Mouse (Mus musculus) C2C12 (cell line): ENCODE data around the gene Gm44805. TPM values are rescaled to one million over a fixed set of nuclear protein-coding genes. Genes with fewer than 3 reads are reported as not detected.

Experiments used
- H3K27me3 ChIP-seq: one replicate; pipeline ENCODE4 v1.6.1; 2011; ENCODE audit not compliant: control insufficient read depth, insufficient read depth, insufficient read length
- H3K36me3 ChIP-seq: one replicate; pipeline ENCODE4 v1.6.1; 2011; ENCODE audit not compliant: control insufficient read depth, insufficient read depth
- H3K4me3 ChIP-seq: one replicate; pipeline ENCODE4 v1.5.1; 2011; ENCODE audit warnings: mild to moderate bottlenecking, control low read depth; ENCODE audit not compliant: poor library complexity, insufficient read depth, severe bottlenecking
- H3K79me2 ChIP-seq: one replicate; pipeline ENCODE4 v1.6.1; 2011; ENCODE audit not compliant: control insufficient read depth, insufficient read depth
- H3K79me3 ChIP-seq: one replicate; pipeline ENCODE4 v1.6.1; 2011; ENCODE audit warnings: low read depth, control low read depth
- H3ac ChIP-seq: one replicate; pipeline ENCODE3; 2011; ENCODE audit warnings: low read depth; ENCODE audit not compliant: control insufficient read depth, insufficient read length
- CEBPB ChIP-seq: IDR thresholded peaks from one replicate; pipeline ENCODE4 v1.6.1; 2011; ENCODE audit warnings: low read depth, mild to moderate bottlenecking, control low read depth, moderate library complexity
- CTCF ChIP-seq: IDR thresholded peaks from one replicate; pipeline ENCODE4 v1.5.1; 2011; ENCODE audit not compliant: control insufficient read depth, insufficient read depth, insufficient read length
- FOSL1 ChIP-seq: IDR thresholded peaks from one replicate; pipeline ENCODE4 v1.8.0; 2011; ENCODE audit warnings: mild to moderate bottlenecking, low read length; ENCODE audit not compliant: poor library complexity, insufficient read depth, severe bottlenecking
- MAX ChIP-seq: IDR thresholded peaks from one replicate; pipeline ENCODE4 v1.6.1; 2011; ENCODE audit warnings: mild to moderate bottlenecking, control low read depth
- MYOD1 ChIP-seq: IDR thresholded peaks from one replicate; pipeline ENCODE4 v1.6.1; 2011; ENCODE audit warnings: low read depth; ENCODE audit not compliant: control insufficient read depth, insufficient read length
- MYOG ChIP-seq: IDR thresholded peaks from one replicate; pipeline ENCODE4 v1.6.1; 2011; ENCODE audit not compliant: control insufficient read depth, insufficient read length; ENCODE audit errors: extremely low read depth
- USF1 ChIP-seq: IDR thresholded peaks from one replicate; pipeline ENCODE4 v1.6.1; 2011; ENCODE audit warnings: low read depth, mild to moderate bottlenecking, control low read depth, moderate library complexity
- polyA plus RNA-seq: library from polyadenylated mRNA; unstranded; fragments of >200 nt; fragmentation: generic; extraction: Trizol; gene quantifications from one replicate; pipeline ENCODE4 v1.2.1, GENCODE M21; 2012; ENCODE audit warnings: missing spikeins

Gm44805 gene
- polyA plus RNA-seq, 1 experiment: not detected

DNA sequence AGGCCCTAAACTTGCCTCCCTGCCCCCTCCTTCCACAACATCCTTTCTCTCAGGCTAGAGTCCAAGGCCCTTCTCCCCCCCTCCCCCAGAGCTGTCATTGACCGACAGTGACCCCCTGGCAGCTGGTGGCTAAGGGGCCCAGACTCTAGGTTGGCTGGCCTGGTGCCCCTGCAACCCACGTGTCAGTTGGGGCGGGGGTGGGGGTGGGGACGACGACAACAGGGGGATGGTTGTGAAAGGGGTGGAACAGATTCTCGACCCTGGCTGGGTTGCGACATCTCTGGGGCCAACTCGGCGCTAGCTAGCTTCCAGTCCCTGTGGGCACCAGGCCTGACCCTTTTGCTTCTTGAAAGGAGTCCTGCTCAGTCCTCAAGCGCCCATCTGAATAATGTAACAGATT lies 12.2 kb upstream of the Gm44805 start:
- no peaks in the 10 kb centered on the region for H3K36me3 ChIP-seq
- no peak overlapping the region for H3K4me3 ChIP-seq
- no peak for TF ChIP-seq CEBPB
- no peak for TF ChIP-seq MYOG
- TF ChIP-seq MAX: no peak
- no peak for TF ChIP-seq MYOD1
- no peak for TF ChIP-seq USF1
- TF ChIP-seq FOSL1: no peak
- TF ChIP-seq CTCF: no peak
- no peaks in the 10 kb centered on the region for H3K79me2 ChIP-seq
- H3K27me3 ChIP-seq: peaks cover 4% of the 10 kb centered on the region
- H3ac ChIP-seq: no peak overlapping the region
- no peaks in the 10 kb centered on the region for H3K79me3 ChIP-seq

GRCm38 (mm10) chr7:19691873-19692865 lies 10.9 kb upstream of the Gm44805 start, which contains the start of gene Apoc1:
TSS of gene Apoc1 (minus strand) at chr7:19692660.
- Histone ChIP-seq H3K36me3 (no peaks in the 10 kb centered on the region), H3ac (no peak within 1 kb of the TSS), H3K79me2 (no peaks in the 10 kb centered on the region), H3K27me3 (peaks cover 4% of the 10 kb centered on the region), H3K79me3 (no peaks in the 10 kb centered on the region), H3K4me3 (no peak within 1 kb of the TSS)
- no peak for TF ChIP-seq USF1
- no peak for TF ChIP-seq CEBPB
- TF ChIP-seq MYOD1: no peak
- TF ChIP-seq CTCF: no peak
- no peak for TF ChIP-seq FOSL1

DNA sequence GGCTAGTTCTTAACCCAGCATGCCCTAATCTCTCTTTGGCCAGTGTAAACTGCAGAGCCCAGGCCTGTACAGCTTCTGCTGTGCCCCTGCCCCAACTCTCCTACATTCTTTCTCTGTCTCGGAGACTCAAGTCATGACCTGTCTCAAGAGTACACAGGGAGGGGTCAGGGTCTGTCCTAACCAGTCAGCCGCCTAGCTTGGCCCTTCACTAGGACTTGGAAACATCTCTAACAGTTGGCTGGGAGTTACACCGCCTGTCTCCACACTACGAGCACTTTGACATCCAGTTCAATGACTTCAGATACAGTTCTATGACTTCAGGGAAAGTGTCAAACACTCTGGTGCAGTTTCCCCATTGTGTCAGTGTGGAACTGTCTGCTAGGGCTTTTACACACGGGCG lies 10.2 kb upstream of the Gm44805 start:
- TF ChIP-seq CEBPB (no peak), CTCF (no peak), FOSL1 (no peak), MYOG (no peak), MAX (no peak), USF1 (no peak), MYOD1 (no peak)
- no peak overlapping the region for H3ac ChIP-seq
- no peaks in the 10 kb centered on the region for H3K79me2 ChIP-seq
- H3K36me3 ChIP-seq: no peaks in the 10 kb centered on the region
- H3K4me3 ChIP-seq: no peak overlapping the region
- H3K27me3 ChIP-seq: peaks cover 4% of the 10 kb centered on the region
- H3K79me3 ChIP-seq: no peaks in the 10 kb centered on the region

GRCm38 (mm10) chr7:19690845-19691244 lies 9.6 kb upstream of the Gm44805 start:
- no peaks in the 10 kb centered on the region for H3K79me2 ChIP-seq
- no peak overlapping the region for H3K4me3 ChIP-seq
- peaks cover 4% of the 10 kb centered on the region for H3K27me3 ChIP-seq
- no peaks in the 10 kb centered on the region for H3K79me3 ChIP-seq
- H3K36me3 ChIP-seq: no peaks in the 10 kb centered on the region
- TF ChIP-seq MYOD1 (no peak), USF1 (no peak), FOSL1 (no peak), MYOG (no peak), CEBPB (no peak), CTCF (no peak), MAX (no peak)
- no peak overlapping the region for H3ac ChIP-seq

DNA sequence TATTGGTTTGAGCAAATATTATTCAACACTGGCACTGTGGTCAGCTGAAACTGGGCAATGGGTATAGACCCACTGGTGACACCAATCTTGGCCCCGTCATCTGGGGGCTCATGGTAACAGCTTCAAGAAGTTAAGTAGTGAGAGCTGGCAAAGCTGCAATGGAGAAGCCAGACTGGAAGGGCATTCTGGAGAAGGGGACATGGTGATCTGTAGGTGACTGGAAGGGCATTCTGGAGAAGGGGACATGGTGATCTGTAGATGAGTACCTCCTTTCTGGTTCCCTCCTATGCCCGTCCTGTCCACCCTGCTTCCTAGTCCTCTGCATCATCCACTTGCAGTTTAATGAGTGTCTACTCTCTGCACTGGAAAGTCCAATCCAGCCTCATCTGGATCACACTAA lies 7.4 kb upstream of the Gm44805 start:
- Histone ChIP-seq H3ac (no peak overlapping the region), H3K36me3 (no peaks in the 10 kb centered on the region), H3K4me3 (no peak overlapping the region), H3K79me2 (no peaks in the 10 kb centered on the region), H3K27me3 (peaks cover 13% of the 10 kb centered on the region), H3K79me3 (no peaks in the 10 kb centered on the region)
- no peak for TF ChIP-seq CTCF
- no peak for TF ChIP-seq MAX
- TF ChIP-seq FOSL1: no peak
- TF ChIP-seq USF1: no peak
- TF ChIP-seq CEBPB: no peak
- TF ChIP-seq MYOG: no peak
- no peak for TF ChIP-seq MYOD1
